Mouse (Mus musculus) liver, embryonic 11.5 days (tissue): ENCODE data around the gene Fer. TPM values are rescaled to one million over a fixed set of nuclear protein-coding genes. Genes with fewer than 3 reads are reported as not detected.

Experiments used
- ATAC-seq: fragments of 200-750 bp; cut with Nextera tagmentation; replicated peaks from 2 replicates; pipeline ENCODE4 v1.8.0; 2017; ENCODE audit warnings: moderate number of reproducible peaks, mild to moderate bottlenecking, moderate TSS enrichment, moderate library complexity; ENCODE audit not compliant: low FRiP score
- DNase-seq: peaks from one replicate; pipeline ENCODE4 v3.0.0-alpha.2; 2017; ENCODE audit warnings: low spot score
- H3K27ac ChIP-seq: fragments of 300-500 bp; sonication (generic); 2 replicates; pipeline ENCODE4 v1.5.1; 2014; ENCODE audit warnings: mild to moderate bottlenecking, low read depth, low read length, control low read depth
- H3K27me3 ChIP-seq: fragments of 300-500 bp; sonication (generic); replicated peaks from 2 replicates; pipeline ENCODE4 v1.6.1; 2014; ENCODE audit warnings: low read length, mixed read lengths; ENCODE audit not compliant: control insufficient read depth, insufficient read depth
- H3K36me3 ChIP-seq: fragments of 300-500 bp; sonication (generic); 2 replicates; pipeline ENCODE4 v1.6.1; 2014; ENCODE audit warnings: mild to moderate bottlenecking, low read length, moderate library complexity, mixed read lengths; ENCODE audit not compliant: control insufficient read depth, insufficient read depth
- H3K4me1 ChIP-seq: fragments of 300-500 bp; sonication (generic); replicated peaks from 2 replicates; pipeline ENCODE4 v1.6.1; 2014; ENCODE audit warnings: low read length, mixed read lengths; ENCODE audit not compliant: control insufficient read depth, insufficient read depth
- H3K4me2 ChIP-seq: fragments of 300-500 bp; sonication (generic); 2 replicates; pipeline ENCODE4 v1.6.1; 2014; ENCODE audit warnings: mild to moderate bottlenecking, control low read depth, moderate library complexity
- H3K4me3 ChIP-seq: fragments of 300-500 bp; sonication (generic); 2 replicates; pipeline ENCODE4 v1.5.1; 2014; ENCODE audit warnings: low read depth, low read length, control low read depth
- H3K9ac ChIP-seq: fragments of 300-500 bp; sonication (generic); 2 replicates; pipeline ENCODE4 v1.6.1; 2014; ENCODE audit warnings: low read depth, low read length, control low read depth
- H3K9me3 ChIP-seq: fragments of 300-500 bp; sonication (generic); 2 replicates; pipeline ENCODE4 v1.6.1; 2016; ENCODE audit warnings: low read length, inconsistent platforms, mixed read lengths; ENCODE audit not compliant: control insufficient read depth
- WGBS: fragments of 180-500 bp; shearing (Covaris S2); extraction: QIAGEN DNeasy Blood & Tissue Kit; methylation state at CpG from one replicate; pipeline ENCODE4 v1.1.7; 2014; 5-methylcytosine and 5-hydroxymethylcytosine counted together
- polyA plus RNA-seq: library from polyadenylated mRNA; unstranded; fragments of >200 nt; fragmentation: Nextera tagmentation; extraction: Ambion mirVana; gene quantifications from 2 replicates; pipeline ENCODE4 v1.2.1, GENCODE M21; 2014

Fer gene
- polyA plus RNA-seq, 1 experiment from 2014 or later = 24.7 TPM

DNA sequence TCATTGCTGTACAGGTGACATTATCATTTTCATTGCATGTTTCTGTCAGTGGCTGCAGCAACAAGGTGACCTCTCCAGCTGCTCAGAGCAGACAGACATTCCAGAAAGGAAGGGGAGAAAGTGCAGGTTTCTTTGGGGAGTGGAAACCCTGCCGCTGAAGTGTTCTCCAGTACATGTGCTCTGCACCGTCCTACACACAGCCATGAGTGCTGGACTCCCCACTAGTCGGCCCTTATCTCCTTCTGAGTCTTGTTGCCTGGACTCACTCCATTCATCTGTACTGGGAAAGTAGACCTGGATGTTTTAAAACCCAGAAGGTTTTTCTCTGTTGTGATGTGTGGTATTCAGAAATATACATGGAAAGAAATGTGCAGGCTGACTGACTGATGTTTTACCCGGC, 109.3 kb downstream of the Fer start:
- Histone ChIP-seq H3K36me3 (no peaks in the 10 kb centered on the region), H3K9ac (no peak overlapping the region), H3K27ac (no peak overlapping the region), H3K9me3 (no peaks in the 10 kb centered on the region), H3K4me2 (no peak overlapping the region), H3K27me3 (no peaks in the 10 kb centered on the region), H3K4me1 (peaks cover 23% of the 10 kb centered on the region), H3K4me3 (no peak overlapping the region)
- ATAC-seq (no peak), DNase-seq (no peak)
- 61% methylated on average over 4 of the region's 4 CpGs for WGBS

DNA sequence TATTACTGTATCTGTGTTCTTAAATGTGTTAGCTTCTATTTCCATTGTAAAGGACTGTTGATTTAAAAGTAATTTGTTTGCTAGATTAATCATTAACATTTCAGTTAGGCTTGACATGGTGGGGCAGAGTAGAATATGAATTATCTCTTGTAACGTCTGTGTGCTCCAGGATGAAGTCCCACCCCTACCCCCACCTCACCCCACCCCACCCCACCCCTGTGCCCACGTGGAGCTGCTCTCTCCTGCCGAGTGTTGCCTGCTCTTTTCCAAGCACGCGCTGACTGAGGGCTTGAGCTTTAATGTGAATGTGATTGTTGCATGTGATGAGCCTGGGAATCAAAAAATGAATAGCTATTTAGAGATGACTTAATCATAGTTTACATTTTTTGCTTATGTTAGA, 110.9 kb downstream of the Fer start:
- Histone ChIP-seq H3K9me3 (no peaks in the 10 kb centered on the region), H3K36me3 (no peaks in the 10 kb centered on the region), H3K9ac (no peak overlapping the region), H3K27me3 (no peaks in the 10 kb centered on the region), H3K4me3 (no peak overlapping the region), H3K4me2 (no peak overlapping the region), H3K4me1 (peaks cover 31% of the 10 kb centered on the region), H3K27ac (no peak overlapping the region)
- WGBS = 40% methylated on average over 5 of the region's 5 CpGs
- peak; percentile 83 for ATAC-seq
- DNase-seq = no peak

- H3K4me3 ChIP-seq = no peak overlapping the region
- WGBS = 67% methylated on average over 5 of the region's 5 CpGs
- peak overlapping the region; percentile 55 for H3K27ac ChIP-seq
- no peaks in the 10 kb centered on the region for H3K9me3 ChIP-seq
- no peak for DNase-seq
- no peaks in the 10 kb centered on the region for H3K36me3 ChIP-seq
- no peak overlapping the region for H3K4me2 ChIP-seq
- no peak for ATAC-seq
- peak overlapping the region; percentile 34; the same call in 1 of the 2 replicates for H3K9ac ChIP-seq
- no peaks in the 10 kb centered on the region for H3K27me3 ChIP-seq
- H3K4me1 ChIP-seq = peaks cover 31% of the 10 kb centered on the region
These were observed 111.4 kb downstream of the Fer start for GRCm38 (mm10) chr17:63974253-63974652.

GRCm38 (mm10) chr17:63978794-63979571, 116.1 kb downstream of the Fer start:
- Histone ChIP-seq H3K9ac (no peak overlapping the region), H3K9me3 (no peaks in the 10 kb centered on the region), H3K4me1 (peaks cover 14% of the 10 kb centered on the region), H3K36me3 (no peaks in the 10 kb centered on the region; the same call in 1 of the 2 replicates), H3K4me2 (no peak overlapping the region), H3K4me3 (no peak overlapping the region), H3K27ac (peak overlapping the region; percentile 9; the same call in 1 of the 2 replicates), H3K27me3 (no peaks in the 10 kb centered on the region)
- ATAC-seq (peak; percentile 84), DNase-seq (no peak)
- 56% methylated on average over 4 of the region's 4 CpGs for WGBS

DNA sequence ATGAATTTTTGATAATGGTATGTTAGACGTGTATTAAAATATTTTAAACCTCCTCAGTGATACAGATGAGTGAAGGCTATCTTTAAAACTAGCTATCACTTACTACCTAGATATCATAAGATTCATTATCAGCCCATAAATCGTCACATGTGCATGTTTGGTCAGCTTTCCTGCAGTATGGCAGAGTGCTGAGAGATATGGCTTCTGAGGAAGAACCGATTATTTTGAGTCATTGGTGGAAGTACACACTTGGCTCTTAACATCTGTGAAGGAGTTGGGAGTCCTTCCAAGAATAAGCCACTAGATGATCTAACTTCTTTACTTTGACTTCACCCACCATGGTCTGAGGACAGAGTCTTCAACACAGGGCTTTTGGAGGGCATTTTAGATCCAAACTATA, 117.3 kb downstream of the Fer start:
- no peak overlapping the region for H3K27ac ChIP-seq
- no peaks in the 10 kb centered on the region for H3K27me3 ChIP-seq
- H3K4me2 ChIP-seq = no peak overlapping the region
- H3K36me3 ChIP-seq = no peaks in the 10 kb centered on the region; the same call in 1 of the 2 replicates
- no peak overlapping the region for H3K4me3 ChIP-seq
- ATAC-seq = no peak
- DNase-seq = no peak
- peaks cover 9% of the 10 kb centered on the region for H3K4me1 ChIP-seq
- H3K9me3 ChIP-seq = no peaks in the 10 kb centered on the region
- 68% methylated on average over 3 of the region's 3 CpGs for WGBS
- H3K9ac ChIP-seq = no peak overlapping the region

- no peak overlapping the region for H3K4me2 ChIP-seq
- H3K27me3 ChIP-seq = no peaks in the 10 kb centered on the region
- 76% methylated on average over 2 of the region's 2 CpGs for WGBS
- H3K4me3 ChIP-seq = no peak overlapping the region
- no peaks in the 10 kb centered on the region for H3K9me3 ChIP-seq
- no peak overlapping the region for H3K9ac ChIP-seq
- no peak overlapping the region for H3K27ac ChIP-seq
- DNase-seq (no peak), ATAC-seq (no peak)
- peaks cover 2% of the 10 kb centered on the region; the same call in 1 of the 2 replicates for H3K4me1 ChIP-seq
- no peaks in the 10 kb centered on the region for H3K36me3 ChIP-seq
These were observed 125.8 kb downstream of the Fer start for GRCm38 (mm10) chr17:63988710-63989109.

GRCm38 (mm10) chr17:63991160-63991559, 128.3 kb downstream of the Fer start:
- Histone ChIP-seq H3K27me3 (no peaks in the 10 kb centered on the region), H3K27ac (no peak overlapping the region), H3K4me2 (no peak overlapping the region), H3K4me1 (peaks cover 2% of the 10 kb centered on the region; the same call in 1 of the 2 replicates), H3K9me3 (no peaks in the 10 kb centered on the region), H3K9ac (no peak overlapping the region), H3K4me3 (no peak overlapping the region), H3K36me3 (no peaks in the 10 kb centered on the region)
- ATAC-seq (no peak), DNase-seq (no peak)
- 89% methylated on average over 3 of the region's 3 CpGs for WGBS

- no peak overlapping the region for H3K4me2 ChIP-seq
- ATAC-seq (no peak), DNase-seq (no peak)
- no peaks in the 10 kb centered on the region for H3K27me3 ChIP-seq
- no peak overlapping the region for H3K4me3 ChIP-seq
- peaks cover 2% of the 10 kb centered on the region; the same call in 1 of the 2 replicates for H3K4me1 ChIP-seq
- H3K9ac ChIP-seq = no peak overlapping the region
- 92% methylated on average over 1 of the region's 1 CpGs for WGBS
- no peaks in the 10 kb centered on the region for H3K36me3 ChIP-seq
- no peaks in the 10 kb centered on the region for H3K9me3 ChIP-seq
- no peak overlapping the region for H3K27ac ChIP-seq
These were observed 133.1 kb downstream of the Fer start for GRCm38 (mm10) chr17:63995921-63996320.

DNA sequence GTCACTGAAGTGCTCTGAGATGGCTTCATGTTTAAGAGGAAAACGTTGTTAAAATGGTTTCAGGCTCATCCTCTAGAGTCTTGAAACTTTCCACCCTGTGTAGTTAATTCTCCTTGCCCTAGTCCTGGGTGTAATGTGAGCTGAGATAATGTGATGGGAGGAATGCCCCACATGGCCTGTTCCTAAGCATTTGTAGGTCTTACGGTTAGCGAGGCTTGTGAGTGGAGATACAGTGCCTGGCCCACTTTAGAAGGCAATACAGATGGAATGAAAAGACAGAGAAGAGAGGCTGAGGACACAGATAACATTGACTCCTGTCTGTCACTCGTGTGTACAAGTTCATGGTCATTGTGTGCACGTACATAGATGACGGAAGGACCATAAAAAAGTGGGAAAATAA, 134.8 kb downstream of the Fer start:
- Histone ChIP-seq H3K36me3 (no peaks in the 10 kb centered on the region), H3K4me2 (no peak overlapping the region), H3K9ac (no peak overlapping the region), H3K27ac (no peak overlapping the region), H3K9me3 (no peaks in the 10 kb centered on the region), H3K4me3 (no peak overlapping the region), H3K27me3 (no peaks in the 10 kb centered on the region), H3K4me1 (peaks cover 2% of the 10 kb centered on the region; the same call in 1 of the 2 replicates)
- DNase-seq = no peak
- 79% methylated on average over 6 of the region's 6 CpGs for WGBS
- ATAC-seq = peak; percentile 72
